Mouse (Mus musculus) olfactory bulb, adult 2 months (tissue): ENCODE results near the gene Pou6f1. TPM values are rescaled to one million over a fixed set of nuclear protein-coding genes. Genes with fewer than 3 reads are reported as not detected.

Experiments used
- H3K27ac ChIP-seq: fragments of 200-500 bp; 2 replicates; pipeline ENCODE4 v1.5.1; 2012; ENCODE audit warnings: low read depth, low read length; ENCODE audit not compliant: insufficient read depth
- H3K4me1 ChIP-seq: fragments of 200-500 bp; 2 replicates; pipeline ENCODE4 v1.6.1; 2012; ENCODE audit warnings: low read length; ENCODE audit not compliant: control insufficient read depth, insufficient read depth
- H3K4me3 ChIP-seq: fragments of 200-500 bp; 2 replicates; pipeline ENCODE4 v1.5.1; 2012; ENCODE audit warnings: mild to moderate bottlenecking, low read depth, low read length, moderate library complexity; ENCODE audit not compliant: insufficient read depth
- CTCF ChIP-seq: fragments of 200-500 bp; IDR thresholded peaks from 2 replicates; pipeline ENCODE4 v1.5.1; 2012; ENCODE audit warnings: low read depth, mild to moderate bottlenecking, low read length, moderate library complexity; ENCODE audit not compliant: insufficient read depth
- POLR2A ChIP-seq: fragments of 200-500 bp; IDR thresholded peaks from 2 replicates; pipeline ENCODE4 v1.6.1; 2012; ENCODE audit warnings: mild to moderate bottlenecking, low read depth, low read length, moderate library complexity; ENCODE audit not compliant: insufficient read depth
- WGBS: fragments of 180-500 bp; shearing (Covaris S2); methylation state at CpG from one replicate; pipeline ENCODE4 v1.1.7; 2018; 5-methylcytosine and 5-hydroxymethylcytosine counted together
- polyA plus RNA-seq: library from polyadenylated mRNA; stranded (reverse); fragments of >200 nt; gene quantifications from 2 replicates; pipeline ENCODE4 v1.2.4, GENCODE M21; 2012; ENCODE audit warnings: low replicate concordance; ENCODE audit not compliant: missing spikeins, insufficient read depth, insufficient read length

The Pou6f1 gene
- polyA plus RNA-seq, 1 experiment, result not detected

GRCm38 (mm10) chr15:100588297-100588696, 11.5 kb downstream of the Pou6f1 start:
- Histone ChIP-seq H3K27ac (no peak overlapping the region), H3K4me1 (no peaks in the 10 kb centered on the region), H3K4me3 (no peak overlapping the region)
- 71% methylated on average over 6 of the region's 6 CpGs for WGBS
- no peak for TF ChIP-seq CTCF

DNA sequence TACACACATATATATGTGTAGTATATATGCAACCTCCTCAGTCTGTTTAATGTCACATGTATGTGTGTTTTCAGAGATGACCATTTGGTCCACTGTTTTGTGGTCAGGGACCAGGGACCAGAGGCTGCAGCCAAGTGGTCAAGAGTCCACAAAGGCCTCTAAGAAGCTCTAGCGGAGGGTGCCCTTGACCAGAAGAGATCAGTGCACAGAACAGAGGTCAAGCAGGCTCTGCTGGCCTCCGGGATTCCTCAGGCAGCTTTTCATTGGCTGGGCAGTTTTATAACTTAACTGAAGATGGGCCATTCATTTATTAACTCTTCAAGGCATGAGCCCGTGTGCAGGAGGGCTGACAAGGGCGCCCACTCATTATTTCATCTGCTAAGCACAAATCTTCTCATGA, 12.6 kb downstream of the Pou6f1 start:
- TF ChIP-seq CTCF, result no peak
- no peak for TF ChIP-seq POLR2A
- WGBS, result 86% methylated on average over 4 of the region's 4 CpGs
- H3K4me1 ChIP-seq, result peaks cover 4% of the 10 kb centered on the region; the same call in 1 of the 2 replicates
- H3K27ac ChIP-seq, result no peak overlapping the region
- no peak overlapping the region for H3K4me3 ChIP-seq

DNA sequence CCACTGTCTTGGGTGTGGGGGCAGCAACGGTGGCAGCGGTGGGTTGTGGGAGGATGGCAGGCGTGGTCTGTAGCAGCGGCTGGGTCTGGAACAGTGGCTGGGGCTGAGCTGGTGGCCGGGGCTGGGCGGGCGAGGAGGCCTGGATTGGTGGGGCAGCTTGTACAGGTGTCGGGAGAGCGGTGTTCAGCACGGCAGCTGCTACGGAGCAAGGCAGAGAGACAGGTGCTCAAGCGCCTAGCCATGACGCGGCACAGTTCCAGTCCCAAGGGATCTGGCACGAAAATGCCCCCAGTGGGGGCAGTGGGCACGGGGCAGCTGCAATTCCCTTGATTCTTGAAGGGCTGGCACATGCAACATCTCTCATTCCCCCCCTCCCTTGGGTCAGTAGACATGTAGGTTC, 13.9 kb downstream of the Pou6f1 start:
- no peak for TF ChIP-seq CTCF
- TF ChIP-seq POLR2A, result no peak
- H3K27ac ChIP-seq, result no peak overlapping the region
- no peak overlapping the region for H3K4me3 ChIP-seq
- WGBS, result 94% methylated on average over 16 of the region's 16 CpGs
- peaks cover 4% of the 10 kb centered on the region; the same call in 1 of the 2 replicates for H3K4me1 ChIP-seq

- Histone ChIP-seq H3K4me3 (no peak overlapping the region), H3K4me1 (peaks cover 6% of the 10 kb centered on the region; the same call in 1 of the 2 replicates), H3K27ac (no peak overlapping the region)
- WGBS, result 92% methylated on average over 10 of the region's 10 CpGs
- TF ChIP-seq CTCF, result no peak
- no peak for TF ChIP-seq POLR2A
These were observed 19.7 kb downstream of the Pou6f1 start for GRCm38 (mm10) chr15:100580108-100580507.

- Histone ChIP-seq H3K4me1 (peaks cover 12% of the 10 kb centered on the region; the same call in 1 of the 2 replicates), H3K27ac (no peak overlapping the region), H3K4me3 (no peak overlapping the region)
- TF ChIP-seq POLR2A, result no peak
- no peak for TF ChIP-seq CTCF
- 87% methylated on average over 16 of the region's 16 CpGs for WGBS
These were observed 21.8 kb downstream of the Pou6f1 start for GRCm38 (mm10) chr15:100577972-100578371.

GRCm38 (mm10) chr15:100576810-100577209, 23.0 kb downstream of the Pou6f1 start:
- H3K4me3 ChIP-seq, result no peak overlapping the region
- TF ChIP-seq POLR2A, result no peak
- no peak for TF ChIP-seq CTCF
- 82% methylated on average over 6 of the region's 6 CpGs for WGBS
- H3K27ac ChIP-seq, result no peak overlapping the region
- 0 out of 2 replicates have a peak, but pooled peaks cover 9% of the 10 kb centered on the region for H3K4me1 ChIP-seq

DNA sequence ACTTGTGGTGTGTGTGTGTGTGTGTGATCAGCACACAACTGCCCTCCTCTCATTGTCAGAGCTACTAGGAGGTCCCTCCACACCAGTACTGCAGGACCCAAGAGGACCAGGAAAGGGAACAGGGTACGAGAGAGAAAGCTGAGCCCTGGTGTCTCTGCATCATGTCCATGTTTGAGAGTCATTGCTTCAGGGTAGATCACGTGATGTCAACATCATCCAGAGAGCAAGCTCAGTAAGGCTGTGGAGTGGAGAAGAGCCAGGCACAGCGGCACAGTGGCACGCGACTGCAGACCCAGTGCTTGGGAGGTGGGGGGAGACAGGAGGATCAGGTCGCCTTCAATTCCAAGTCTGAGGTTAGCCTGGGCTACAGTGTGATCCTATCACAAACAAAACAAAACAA, 23.4 kb downstream of the Pou6f1 start:
- Histone ChIP-seq H3K4me3 (no peak overlapping the region), H3K27ac (no peak overlapping the region), H3K4me1 (0 out of 2 replicates have a peak, but pooled peaks cover 9% of the 10 kb centered on the region)
- 87% methylated on average over 6 of the region's 6 CpGs for WGBS
- TF ChIP-seq CTCF (no peak), POLR2A (no peak)

DNA sequence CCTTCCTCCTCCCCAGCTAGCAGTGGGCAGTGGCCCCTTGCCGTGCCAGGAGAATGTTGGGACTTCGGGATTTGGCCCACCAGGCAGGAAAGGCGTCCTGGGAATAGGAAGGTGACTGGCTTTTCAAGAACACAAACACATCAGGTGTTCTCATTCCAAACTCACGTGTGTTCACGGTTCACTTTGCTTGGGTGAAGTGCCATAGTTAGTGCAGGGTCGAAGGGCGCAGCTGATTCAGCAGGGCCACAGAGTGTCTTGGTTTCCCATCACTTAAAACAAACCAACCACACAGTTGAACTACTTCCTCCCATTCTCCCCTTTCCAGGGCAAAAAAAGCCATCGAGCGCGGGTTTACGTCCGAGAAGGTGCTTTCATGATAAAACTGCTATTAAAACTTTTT, 24.4 kb downstream of the Pou6f1 start:
- H3K4me1 ChIP-seq, result 0 out of 2 replicates have a peak, but pooled peaks cover 9% of the 10 kb centered on the region
- 92% methylated on average over 12 of the region's 12 CpGs for WGBS
- no peak for TF ChIP-seq POLR2A
- TF ChIP-seq CTCF, result no peak
- H3K27ac ChIP-seq, result no peak overlapping the region
- no peak overlapping the region for H3K4me3 ChIP-seq

- H3K4me1 ChIP-seq, result 0 out of 2 replicates have a peak, but pooled peaks cover 9% of the 10 kb centered on the region
- WGBS, result 63% methylated on average over 2 of the region's 2 CpGs
- no peak overlapping the region for H3K27ac ChIP-seq
- TF ChIP-seq CTCF, result no peak
- TF ChIP-seq POLR2A, result no peak
- H3K4me3 ChIP-seq, result no peak overlapping the region
These were observed 25.4 kb downstream of the Pou6f1 start for GRCm38 (mm10) chr15:100574378-100574777.

DNA sequence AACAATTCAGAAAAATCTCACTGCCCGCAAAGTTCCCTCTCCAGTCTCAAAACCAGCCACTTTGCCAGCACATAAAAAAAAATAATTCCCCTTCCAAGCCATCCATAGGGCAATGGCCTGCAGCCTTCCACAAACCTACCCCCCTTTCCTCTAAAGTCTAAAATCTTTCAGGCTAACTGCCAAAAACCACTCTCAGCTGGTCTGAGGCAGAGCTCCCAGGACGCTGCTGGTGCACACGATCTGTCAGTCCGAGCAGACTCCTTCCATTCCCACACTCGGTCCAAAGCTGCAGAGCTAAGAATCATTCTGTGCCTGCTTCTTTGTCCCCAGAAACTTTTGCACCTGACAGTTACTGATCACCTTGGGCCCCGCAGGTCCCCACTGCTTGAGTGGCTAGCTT, 25.8 kb downstream of the Pou6f1 start:
- TF ChIP-seq POLR2A, result no peak
- TF ChIP-seq CTCF, result no peak
- H3K27ac ChIP-seq, result no peak overlapping the region
- WGBS, result 47% methylated on average over 6 of the region's 6 CpGs
- no peak overlapping the region for H3K4me3 ChIP-seq
- H3K4me1 ChIP-seq, result 0 out of 2 replicates have a peak, but pooled peaks cover 9% of the 10 kb centered on the region
